Mouse (Mus musculus) hindbrain, embryonic 13.5 days (tissue): Measurements from ENCODE around the gene Krt18. TPM values are rescaled to one million over a fixed set of nuclear protein-coding genes. Genes with fewer than 3 reads are reported as not detected.

Experiments
- ATAC-seq: fragments of 200-750 bp; cut with Nextera tagmentation; 2 replicates; pipeline ENCODE4 v1.8.0; 2017; ENCODE audit warnings: moderate TSS enrichment; ENCODE audit not compliant: low FRiP score
- H3K27ac ChIP-seq: fragments of 300-500 bp; sonication (generic); 2 replicates; pipeline ENCODE4 v1.5.1; 2015; ENCODE audit warnings: inconsistent platforms, mild to moderate bottlenecking, moderate library complexity
- H3K27me3 ChIP-seq: fragments of 300-500 bp; sonication (generic); 2 replicates; pipeline ENCODE4 v1.6.1; 2015; ENCODE audit warnings: mild to moderate bottlenecking, inconsistent platforms
- H3K36me3 ChIP-seq: fragments of 300-500 bp; sonication (generic); 2 replicates; pipeline ENCODE4 v1.6.1; 2015; ENCODE audit warnings: mild to moderate bottlenecking, inconsistent platforms
- H3K4me1 ChIP-seq: fragments of 300-500 bp; sonication (generic); replicated peaks from 2 replicates; pipeline ENCODE4 v1.6.1; 2015; ENCODE audit warnings: inconsistent platforms
- H3K4me2 ChIP-seq: fragments of 300-500 bp; sonication (generic); 2 replicates; pipeline ENCODE4 v1.6.1; 2015; ENCODE audit warnings: inconsistent platforms, mild to moderate bottlenecking, moderate library complexity
- H3K4me3 ChIP-seq: fragments of 300-500 bp; sonication (generic); 2 replicates; pipeline ENCODE4 v1.5.1; 2015; ENCODE audit warnings: mild to moderate bottlenecking, inconsistent platforms
- H3K9ac ChIP-seq: fragments of 300-500 bp; sonication (generic); 2 replicates; pipeline ENCODE4 v1.6.1; 2015; ENCODE audit warnings: mild to moderate bottlenecking, inconsistent platforms
- H3K9me3 ChIP-seq: fragments of 300-500 bp; sonication (generic); 2 replicates; pipeline ENCODE4 v1.6.1; 2016; ENCODE audit warnings: inconsistent platforms
- WGBS: fragments of 180-500 bp; shearing (Covaris S2); methylation state at CpG from one replicate; pipeline ENCODE4 v1.1.7; 2015; 5-methylcytosine and 5-hydroxymethylcytosine counted together
- polyA plus RNA-seq: library from polyadenylated mRNA; unstranded; fragments of >200 nt; fragmentation: Nextera tagmentation; extraction: Ambion mirVana; gene quantifications from 2 replicates; pipeline ENCODE4 v1.2.1, GENCODE M21; 2015

The Krt18 gene
- polyA plus RNA-seq, 1 experiment from 2014 or later = 14.2 TPM

DNA sequence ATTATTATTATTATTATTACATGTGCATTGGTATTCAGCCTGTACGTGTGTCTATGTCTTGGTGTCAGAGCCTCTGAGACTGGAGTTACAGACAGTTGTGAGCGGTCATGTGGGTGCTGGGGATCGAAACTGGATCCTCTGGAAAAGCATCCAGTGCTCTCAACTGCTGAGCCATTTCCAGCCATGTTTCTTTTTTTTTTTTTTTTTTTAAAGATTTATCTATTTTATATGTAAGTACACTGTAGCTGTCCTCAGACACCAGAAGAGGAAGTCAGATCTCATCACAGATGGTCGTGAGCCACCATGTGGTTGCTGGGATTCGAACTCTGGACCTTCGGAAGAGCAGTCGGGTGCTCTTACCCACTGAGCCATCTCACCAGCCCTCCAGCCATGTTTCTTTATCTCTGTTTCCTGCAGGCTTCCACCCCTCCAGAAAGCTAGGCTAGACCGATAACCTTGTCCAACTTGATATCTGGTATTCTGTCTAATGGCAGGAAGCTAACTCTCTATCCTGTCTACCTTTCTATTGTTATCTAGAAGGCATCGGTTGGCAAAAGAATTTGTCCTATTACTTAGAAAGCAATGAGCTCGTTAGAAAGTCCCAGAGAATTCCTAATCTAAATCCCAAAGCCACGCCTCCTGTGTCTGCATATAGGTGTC lies 28.2 kb upstream of the Krt18 start:
- H3K9ac ChIP-seq = no peak overlapping the region
- no peak overlapping the region for H3K4me3 ChIP-seq
- H3K36me3 ChIP-seq = no peaks in the 10 kb centered on the region
- no peak for ATAC-seq
- no peak overlapping the region for H3K4me2 ChIP-seq
- H3K4me1 ChIP-seq = peaks cover 10% of the 10 kb centered on the region
- WGBS = 87% methylated on average over 11 of the region's 11 CpGs
- peaks cover 65% of the 10 kb centered on the region for H3K27me3 ChIP-seq
- no peaks in the 10 kb centered on the region for H3K9me3 ChIP-seq
- H3K27ac ChIP-seq = no peak overlapping the region

DNA sequence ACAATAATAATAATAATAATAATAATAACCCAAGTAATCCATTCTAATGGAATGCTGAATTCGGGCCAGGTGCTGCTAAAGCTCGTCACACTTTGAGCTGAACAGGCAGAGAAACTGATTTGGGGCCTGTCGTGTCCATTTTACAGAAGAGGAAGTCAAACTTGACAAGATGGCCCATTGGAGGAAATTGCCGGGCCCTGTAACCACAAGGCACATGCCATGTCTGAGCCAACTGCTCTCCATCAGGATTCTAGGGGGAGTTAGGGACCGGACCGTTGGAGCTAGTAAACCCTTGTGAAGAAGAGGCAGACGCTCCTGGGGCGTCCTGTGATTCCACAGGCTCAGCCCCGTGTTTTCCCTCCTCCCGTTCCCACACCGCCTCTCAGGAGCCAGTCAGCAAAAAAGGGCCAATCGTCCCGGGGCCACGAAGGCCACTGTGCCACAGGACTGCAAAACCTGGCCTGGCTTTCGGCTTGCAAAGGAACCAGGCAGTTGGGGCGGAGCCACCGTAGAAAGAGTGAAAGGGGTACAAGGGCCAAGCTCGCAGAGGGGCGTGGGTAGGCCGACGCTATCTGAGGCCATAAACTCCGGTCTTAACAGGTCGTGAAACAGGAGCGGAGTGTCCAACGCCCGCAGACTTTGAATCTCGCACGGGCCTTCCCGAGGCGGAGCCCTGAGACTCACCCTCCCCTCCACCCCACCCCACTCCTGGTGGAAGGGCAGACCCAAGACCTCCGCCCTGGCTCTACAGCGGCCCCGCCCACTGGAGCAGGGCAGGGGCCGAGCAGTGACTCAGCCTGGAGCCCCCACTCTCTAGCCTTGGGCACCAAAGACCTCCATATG lies 25.1 kb upstream of the Krt18 start:
- Histone ChIP-seq H3K27ac (no peak overlapping the region), H3K4me3 (peak overlapping the region; percentile 23), H3K4me1 (peaks cover 35% of the 10 kb centered on the region), H3K36me3 (no peaks in the 10 kb centered on the region), H3K4me2 (peak overlapping the region; percentile 49), H3K27me3 (peaks cover 78% of the 10 kb centered on the region), H3K9ac (peak overlapping the region; percentile 24; the same call in 1 of the 2 replicates), H3K9me3 (no peaks in the 10 kb centered on the region)
- peak; percentile 38; the same call in 1 of the 2 replicates for ATAC-seq
- 3% methylated on average over 34 of the region's 34 CpGs for WGBS

DNA sequence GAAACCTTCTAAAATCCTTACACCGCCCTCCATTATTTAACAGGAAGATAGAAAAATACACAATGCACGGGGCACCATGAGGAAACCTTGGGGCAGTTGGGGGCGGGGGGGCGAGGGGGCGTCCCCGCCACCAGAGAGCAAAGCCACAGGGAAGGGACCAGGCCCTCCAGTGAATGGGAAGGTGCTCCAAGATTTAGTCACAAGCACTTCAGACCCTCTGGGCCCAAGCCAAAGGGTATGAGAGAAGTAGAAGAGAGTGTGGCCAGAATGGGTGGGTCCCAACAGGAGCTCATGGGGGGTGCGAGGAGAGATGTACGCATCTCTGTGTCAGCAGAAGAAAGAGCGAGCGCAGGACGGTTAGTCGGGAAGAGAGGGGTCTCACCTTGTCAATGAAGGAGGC lies 24.5 kb upstream of the Krt18 start:
- no peaks in the 10 kb centered on the region for H3K9me3 ChIP-seq
- peaks cover 41% of the 10 kb centered on the region for H3K4me1 ChIP-seq
- WGBS = 8% methylated on average over 12 of the region's 12 CpGs
- peaks cover 72% of the 10 kb centered on the region for H3K27me3 ChIP-seq
- H3K36me3 ChIP-seq = no peaks in the 10 kb centered on the region
- peak overlapping the region; percentile 49 for H3K4me2 ChIP-seq
- H3K9ac ChIP-seq = no peak overlapping the region
- H3K27ac ChIP-seq = no peak overlapping the region
- ATAC-seq = no peak
- H3K4me3 ChIP-seq = peak overlapping the region; percentile 23

DNA sequence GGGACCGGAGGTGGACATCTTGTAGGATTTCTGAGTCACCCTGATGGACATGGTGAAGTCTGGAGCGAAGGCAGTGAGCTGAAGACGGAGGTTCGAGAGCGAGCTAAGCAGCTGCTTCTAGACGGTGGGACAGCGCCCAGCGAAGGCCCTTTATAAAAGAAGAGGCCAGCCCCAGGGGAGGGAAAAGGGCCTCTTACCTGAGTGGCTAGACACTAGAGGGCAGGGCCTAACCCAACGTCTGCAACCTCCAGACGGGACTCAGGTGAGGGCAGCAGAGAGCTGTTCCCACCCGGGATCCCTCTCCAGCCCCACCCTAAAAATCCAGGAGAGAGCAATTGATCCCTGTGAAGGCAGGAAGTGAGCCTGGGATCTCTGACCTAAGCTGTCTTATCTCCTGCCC lies 23.8 kb upstream of the Krt18 start, which contains the start of gene Krt8:
Gene Krt8 (minus strand): TSS at position 294 of the 400 bp plus-strand sequence.
- peak within 1 kb of the TSS; percentile 49 for H3K4me2 ChIP-seq
- H3K27me3 ChIP-seq = peaks cover 66% of the 10 kb centered on the region
- 17% methylated on average over 11 of the region's 11 CpGs for WGBS
- peaks cover 43% of the 10 kb centered on the region for H3K4me1 ChIP-seq
- H3K4me3 ChIP-seq = peak within 1 kb of the TSS; percentile 23
- no peaks in the 10 kb centered on the region for H3K36me3 ChIP-seq
- ATAC-seq = no peak
- H3K9ac ChIP-seq = no peak within 1 kb of the TSS
- H3K27ac ChIP-seq = no peak within 1 kb of the TSS
- no peaks in the 10 kb centered on the region for H3K9me3 ChIP-seq

DNA sequence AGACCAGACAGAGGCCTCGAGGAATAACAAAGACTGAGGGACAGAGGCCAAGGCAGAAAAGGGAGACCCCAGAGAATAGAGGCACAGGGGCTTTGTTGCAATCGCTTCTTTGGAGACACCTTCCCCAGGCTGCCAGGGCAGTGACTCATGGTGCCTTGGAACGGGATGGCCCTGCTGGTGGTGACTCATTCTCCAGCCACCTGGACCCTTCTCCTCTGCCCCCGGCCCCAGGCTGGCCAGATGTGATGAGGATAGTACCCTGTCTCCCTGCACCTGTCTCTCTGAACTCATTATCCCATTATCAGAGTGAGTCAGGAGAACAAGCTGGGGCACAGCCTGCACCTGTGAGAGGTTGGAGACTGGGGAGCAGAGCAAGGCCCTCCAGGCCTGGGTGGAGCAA lies 22.7 kb upstream of the Krt18 start:
- no peaks in the 10 kb centered on the region for H3K36me3 ChIP-seq
- peaks cover 45% of the 10 kb centered on the region for H3K4me1 ChIP-seq
- WGBS = 27% methylated on average over 4 of the region's 4 CpGs
- H3K4me2 ChIP-seq = no peak overlapping the region
- H3K9me3 ChIP-seq = no peaks in the 10 kb centered on the region
- no peak for ATAC-seq
- no peak overlapping the region for H3K27ac ChIP-seq
- no peak overlapping the region for H3K4me3 ChIP-seq
- H3K9ac ChIP-seq = no peak overlapping the region
- H3K27me3 ChIP-seq = peaks cover 60% of the 10 kb centered on the region

DNA sequence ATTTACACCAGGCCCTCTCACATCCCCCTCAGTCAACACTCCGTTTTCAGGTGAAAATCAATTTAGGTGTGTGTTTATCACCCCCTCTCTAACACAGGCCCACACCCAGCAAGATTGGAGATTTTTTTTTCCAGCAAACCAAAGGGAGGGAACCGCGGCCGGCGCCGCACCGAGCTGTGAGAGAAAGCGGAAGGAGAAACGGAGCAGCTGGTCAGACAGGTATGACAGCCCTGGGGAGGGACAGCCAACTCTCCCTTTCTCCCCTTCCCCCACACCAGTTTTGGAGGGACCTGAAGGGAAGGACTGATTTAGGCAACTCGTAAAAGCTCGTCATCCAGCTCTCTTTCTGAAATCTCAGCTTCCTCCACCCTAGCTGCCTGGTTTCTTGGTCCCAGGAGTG lies 21.7 kb upstream of the Krt18 start:
- peaks cover 50% of the 10 kb centered on the region for H3K27me3 ChIP-seq
- H3K9me3 ChIP-seq = no peaks in the 10 kb centered on the region
- no peak overlapping the region for H3K4me2 ChIP-seq
- no peak overlapping the region for H3K4me3 ChIP-seq
- ATAC-seq = no peak
- no peaks in the 10 kb centered on the region for H3K36me3 ChIP-seq
- H3K27ac ChIP-seq = no peak overlapping the region
- no peak overlapping the region for H3K9ac ChIP-seq
- WGBS = 34% methylated on average over 11 of the region's 11 CpGs
- peaks cover 49% of the 10 kb centered on the region for H3K4me1 ChIP-seq

DNA sequence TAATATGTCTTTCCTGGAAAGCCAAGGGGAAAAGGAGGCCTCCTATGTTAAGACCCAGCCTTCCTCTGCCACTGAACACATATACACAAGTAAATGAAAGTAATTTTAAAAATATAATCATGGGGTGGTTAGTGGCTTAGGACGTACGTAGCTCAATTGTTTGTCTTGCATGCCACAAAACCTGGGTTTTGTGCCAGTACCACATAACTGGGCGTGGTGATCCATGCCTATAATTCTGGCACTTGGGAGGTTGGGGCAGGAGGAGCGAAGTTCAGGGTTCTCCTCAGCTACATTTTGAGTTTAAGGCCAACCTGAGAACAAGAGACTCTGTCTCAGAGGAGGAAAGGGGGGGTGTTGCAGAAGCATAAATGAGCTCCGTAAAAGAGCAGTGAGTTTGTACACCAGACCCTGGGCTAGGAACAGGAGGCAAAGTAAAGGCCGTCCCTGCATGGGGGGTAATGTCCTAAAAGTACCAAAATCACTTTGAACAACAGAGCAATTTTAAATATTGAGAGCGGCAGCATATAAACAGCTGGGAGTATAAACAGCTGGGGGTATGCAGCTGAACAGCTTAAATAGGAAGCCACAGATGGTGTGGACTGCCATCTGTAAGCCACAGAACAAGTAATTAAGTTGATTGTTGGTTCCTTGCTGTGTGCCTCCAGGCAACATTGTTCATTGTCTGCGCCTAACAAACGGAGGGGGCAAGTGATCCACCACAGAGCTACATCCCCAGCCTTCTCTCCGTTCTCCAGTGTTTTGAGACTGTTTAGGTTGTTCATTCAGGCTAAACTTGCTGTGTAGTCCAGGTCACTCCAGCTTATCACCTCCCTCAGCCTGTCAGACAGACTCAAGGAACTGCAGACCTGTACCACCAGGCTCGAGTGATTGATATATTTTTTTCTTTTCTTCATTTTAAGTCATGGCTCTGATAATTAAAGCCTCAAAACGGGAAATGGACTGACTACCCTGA lies 20.6 kb upstream of the Krt18 start:
- Histone ChIP-seq H3K9me3 (no peaks in the 10 kb centered on the region), H3K4me1 (peaks cover 49% of the 10 kb centered on the region), H3K9ac (no peak overlapping the region), H3K27me3 (peaks cover 41% of the 10 kb centered on the region), H3K4me2 (no peak overlapping the region), H3K4me3 (no peak overlapping the region), H3K27ac (peak overlapping the region; percentile 63), H3K36me3 (no peaks in the 10 kb centered on the region)
- WGBS = 43% methylated on average over 12 of the region's 12 CpGs
- ATAC-seq = peak; percentile 57

DNA sequence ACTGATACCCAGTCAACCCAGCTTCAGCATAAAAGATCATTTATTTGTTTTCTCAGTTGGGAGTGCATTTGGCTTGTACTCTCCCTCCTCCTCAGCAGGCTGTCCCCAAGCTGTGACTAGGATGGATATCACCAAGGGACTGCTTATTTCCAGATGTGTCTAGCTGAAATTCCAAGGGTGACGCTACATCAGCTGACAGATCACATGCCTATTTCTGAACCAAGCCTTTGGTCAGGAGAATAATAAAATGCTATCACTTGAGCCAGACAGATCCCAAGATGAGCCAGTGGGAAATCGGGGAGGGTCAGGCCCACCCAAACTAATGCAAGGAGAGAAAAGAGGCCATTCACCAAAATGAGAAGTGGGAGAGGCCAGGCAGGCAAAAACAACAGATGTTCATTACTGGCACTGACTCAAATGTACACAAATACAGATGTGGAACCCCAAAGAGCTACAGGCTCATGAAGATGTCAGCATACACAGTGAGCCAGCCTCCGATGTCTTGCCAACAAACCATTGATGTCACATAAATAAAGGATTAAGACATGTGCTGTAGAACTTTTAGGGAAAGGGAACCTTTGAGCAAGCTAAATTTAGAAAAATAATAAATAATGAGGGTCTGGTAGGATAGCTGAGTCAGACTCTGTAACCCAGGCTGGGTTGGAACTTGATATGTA lies 17.3 kb upstream of the Krt18 start:
- H3K4me3 ChIP-seq = no peak overlapping the region
- H3K36me3 ChIP-seq = no peaks in the 10 kb centered on the region
- no peak overlapping the region for H3K4me2 ChIP-seq
- peaks cover 9% of the 10 kb centered on the region for H3K27me3 ChIP-seq
- H3K9ac ChIP-seq = no peak overlapping the region
- WGBS = 71% methylated on average over 3 of the region's 3 CpGs
- no peak for ATAC-seq
- H3K9me3 ChIP-seq = no peaks in the 10 kb centered on the region
- peaks cover 37% of the 10 kb centered on the region for H3K4me1 ChIP-seq
- no peak overlapping the region for H3K27ac ChIP-seq

DNA sequence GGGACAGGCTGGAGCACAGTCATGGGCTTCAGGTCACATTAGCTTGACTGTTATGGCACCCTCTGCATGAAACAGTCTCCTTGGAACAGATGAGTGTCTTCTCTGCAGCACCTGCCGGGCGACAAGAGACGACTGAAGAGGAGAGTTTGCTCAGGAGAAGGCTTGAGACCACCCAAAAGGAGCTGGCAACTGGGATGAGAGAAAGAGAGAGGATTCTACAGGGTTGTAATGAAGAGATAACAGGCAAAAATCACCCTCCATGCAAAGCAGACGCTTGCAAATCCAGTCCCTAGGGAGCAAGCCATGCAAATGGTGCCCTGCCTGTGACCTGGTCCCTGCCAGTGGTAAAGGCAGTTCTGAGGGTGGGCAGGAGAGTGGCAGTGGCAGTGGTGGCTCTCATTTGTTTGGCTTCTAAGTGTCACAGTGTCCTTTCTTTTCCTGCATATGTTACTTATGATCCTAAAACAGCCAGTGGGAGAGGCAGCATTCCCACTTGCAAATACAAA lies 15.7 kb upstream of the Krt18 start:
- H3K9ac ChIP-seq = no peak overlapping the region
- H3K36me3 ChIP-seq = no peaks in the 10 kb centered on the region
- no peak overlapping the region for H3K4me2 ChIP-seq
- ATAC-seq = no peak
- peaks cover 1% of the 10 kb centered on the region; the same call in 1 of the 2 replicates for H3K27me3 ChIP-seq
- WGBS = 54% methylated on average over 4 of the region's 4 CpGs
- H3K27ac ChIP-seq = no peak overlapping the region
- no peak overlapping the region for H3K4me3 ChIP-seq
- no peaks in the 10 kb centered on the region for H3K9me3 ChIP-seq
- H3K4me1 ChIP-seq = peaks cover 29% of the 10 kb centered on the region

DNA sequence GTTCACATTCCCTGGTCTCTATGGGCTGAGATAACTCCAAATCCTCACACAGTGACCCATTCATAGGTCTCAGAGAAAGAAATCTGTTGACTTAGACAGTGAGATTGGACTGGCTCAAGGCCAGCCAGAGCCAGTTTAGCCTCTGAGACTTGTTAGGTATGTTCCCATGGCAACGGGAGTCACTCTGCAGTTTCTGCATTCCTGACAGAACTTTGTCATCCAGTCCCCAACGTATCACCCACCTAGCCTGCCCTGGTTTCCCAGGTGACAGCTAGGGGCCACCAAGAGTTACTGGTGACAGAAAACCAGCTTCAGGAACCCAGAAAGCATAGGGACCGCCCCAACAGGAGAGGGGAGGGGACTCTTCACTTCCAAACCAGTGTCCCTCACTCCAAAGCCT lies 14.3 kb upstream of the Krt18 start:
- ATAC-seq = no peak

DNA sequence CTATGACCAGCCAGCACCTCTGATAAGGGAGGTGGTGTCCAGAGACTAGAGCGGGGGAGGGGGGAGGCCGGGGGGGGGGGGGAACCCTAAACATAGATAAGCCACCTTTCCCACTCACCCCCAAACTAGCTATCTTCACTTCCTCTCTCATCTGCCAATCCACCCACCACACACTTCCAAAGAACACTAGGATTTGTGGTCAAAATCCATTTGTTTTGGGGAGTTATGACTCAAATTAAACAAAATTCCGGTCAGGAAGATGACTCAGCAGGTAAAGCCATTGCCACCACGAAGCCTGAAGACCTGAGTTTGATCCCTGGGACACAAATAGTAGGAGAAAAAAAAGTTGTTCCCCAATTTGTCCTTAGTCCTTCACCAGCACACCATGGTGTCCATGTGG lies 13.1 kb upstream of the Krt18 start:
- ATAC-seq = no peak
- Histone ChIP-seq H3K27ac (no peak overlapping the region), H3K4me2 (no peak overlapping the region), H3K4me1 (peaks cover 14% of the 10 kb centered on the region), H3K27me3 (no peaks in the 10 kb centered on the region), H3K4me3 (no peak overlapping the region), H3K9ac (no peak overlapping the region), H3K9me3 (no peaks in the 10 kb centered on the region), H3K36me3 (no peaks in the 10 kb centered on the region)
- WGBS = 71% methylated on average over 2 of the region's 4 CpGs

More for the DNA sequence above, 14.3 kb upstream of the Krt18 start:
- Histone ChIP-seq H3K4me2 (no peak overlapping the region), H3K9ac (no peak overlapping the region), H3K27me3 (no peaks in the 10 kb centered on the region; the same call in 1 of the 2 replicates), H3K4me1 (peaks cover 17% of the 10 kb centered on the region), H3K4me3 (no peak overlapping the region), H3K9me3 (no peaks in the 10 kb centered on the region), H3K27ac (no peak overlapping the region), H3K36me3 (no peaks in the 10 kb centered on the region)
- 55% methylated on average over 3 of the region's 3 CpGs for WGBS
